Mouse (Mus musculus) brown adipose tissue, adult 24 weeks (tissue): ENCODE measurements at regions not wholly inside any gene's neighbourhood (a gene's known extent, or its start where the extent isn't known, plus 50 kb on each side); places are given as distances from the start of the nearest gene placed in this dataset.
"Not testable (repeated sequence)": the region's sequence is repeated elsewhere in the genome, so short reads cannot be mapped to it uniquely, and the experiment has no call there.

Experiments
- H3K27ac ChIP-seq: fragments of 200-500 bp; replicated peaks from 2 replicates; pipeline ENCODE4 v1.5.1; 2012; ENCODE audit warnings: low read depth, mild to moderate bottlenecking, low read length
- H3K4me1 ChIP-seq: fragments of 200-500 bp; 2 replicates; pipeline ENCODE4 v1.6.1; 2012; ENCODE audit warnings: low read length, mixed read lengths; ENCODE audit not compliant: control insufficient read depth, insufficient read depth, insufficient read length
- H3K4me3 ChIP-seq: fragments of 200-500 bp; 2 replicates; pipeline ENCODE4 v1.5.1; 2012; ENCODE audit warnings: low read depth, mild to moderate bottlenecking, low read length, moderate library complexity; ENCODE audit not compliant: insufficient read depth

GRCm38 (mm10) chr2:78225383-78226100, 279.4 kb upstream of the Cwc22 start:
- H3K4me1 ChIP-seq, H3K27ac ChIP-seq, H3K4me3 ChIP-seq: not testable (repeated sequence)

GRCm38 (mm10) chr2:78214469-78214868, 268.3 kb upstream of the Cwc22 start:
- Histone ChIP-seq H3K27ac (no peak overlapping the region), H3K4me3 (no peak overlapping the region), H3K4me1 (no peaks in the 10 kb centered on the region)

GRCm38 (mm10) chr2:78205125-78205524, 258.9 kb upstream of the Cwc22 start:
- no peak overlapping the region for H3K27ac ChIP-seq
- H3K4me1 ChIP-seq = no peaks in the 10 kb centered on the region

GRCm38 (mm10) chr2:78196006-78196405, 249.8 kb upstream of the Cwc22 start:
- no peak overlapping the region for H3K4me3 ChIP-seq
- no peak overlapping the region for H3K27ac ChIP-seq
- H3K4me1 ChIP-seq = no peaks in the 10 kb centered on the region

More at GRCm38 (mm10) chr2:78205125-78205524, 258.9 kb upstream of the Cwc22 start:
- H3K4me3 ChIP-seq = no peak overlapping the region

GRCm38 (mm10) chr2:78189620-78190019, 243.4 kb upstream of the Cwc22 start:
- Histone ChIP-seq H3K4me3 (no peak overlapping the region), H3K4me1 (no peaks in the 10 kb centered on the region), H3K27ac (no peak overlapping the region)

GRCm38 (mm10) chr2:78184950-78185349, 238.8 kb upstream of the Cwc22 start:
- Histone ChIP-seq H3K4me3 (no peak overlapping the region), H3K27ac (no peak overlapping the region), H3K4me1 (no peaks in the 10 kb centered on the region)

GRCm38 (mm10) chr2:78173784-78174183, 227.6 kb upstream of the Cwc22 start:
- Histone ChIP-seq H3K4me3 (no peak overlapping the region), H3K27ac (no peak overlapping the region), H3K4me1 (no peaks in the 10 kb centered on the region)

- Histone ChIP-seq H3K27ac (no peak overlapping the region), H3K4me1 (no peaks in the 10 kb centered on the region)
Measured at GRCm38 (mm10) chr2:78172819-78173218, 226.6 kb upstream of the Cwc22 start.

GRCm38 (mm10) chr2:78170162-78170747, 224.1 kb upstream of the Cwc22 start:
- Histone ChIP-seq H3K27ac (no peak overlapping the region), H3K4me1 (no peaks in the 10 kb centered on the region), H3K4me3 (no peak overlapping the region)

More at GRCm38 (mm10) chr2:78172819-78173218, 226.6 kb upstream of the Cwc22 start:
- H3K4me3 ChIP-seq = no peak overlapping the region

- H3K4me3 ChIP-seq = no peak overlapping the region
Measured at GRCm38 (mm10) chr2:78165429-78165828, 219.3 kb upstream of the Cwc22 start.

GRCm38 (mm10) chr2:78159877-78160485, 213.8 kb upstream of the Cwc22 start:
- H3K4me3 ChIP-seq = no peak overlapping the region
- H3K27ac ChIP-seq = no peak overlapping the region
- H3K4me1 ChIP-seq = no peaks in the 10 kb centered on the region

More at GRCm38 (mm10) chr2:78165429-78165828, 219.3 kb upstream of the Cwc22 start:
- H3K4me1 ChIP-seq = no peaks in the 10 kb centered on the region
- H3K27ac ChIP-seq = no peak overlapping the region

- H3K27ac ChIP-seq = no peak overlapping the region
- no peak overlapping the region for H3K4me3 ChIP-seq
- H3K4me1 ChIP-seq = no peaks in the 10 kb centered on the region
Measured at GRCm38 (mm10) chr2:78110335-78110734, 164.2 kb upstream of the Cwc22 start.

- Histone ChIP-seq H3K4me3 (no peak overlapping the region), H3K4me1 (no peaks in the 10 kb centered on the region)
Measured at GRCm38 (mm10) chr2:78095536-78095935, 149.4 kb upstream of the Cwc22 start.

GRCm38 (mm10) chr2:78094921-78095320, 148.7 kb upstream of the Cwc22 start:
- Histone ChIP-seq H3K4me1 (no peaks in the 10 kb centered on the region), H3K27ac (no peak overlapping the region), H3K4me3 (no peak overlapping the region)

More at GRCm38 (mm10) chr2:78095536-78095935, 149.4 kb upstream of the Cwc22 start:
- H3K27ac ChIP-seq = no peak overlapping the region

- Histone ChIP-seq H3K27ac (no peak overlapping the region), H3K4me3 (no peak overlapping the region), H3K4me1 (no peaks in the 10 kb centered on the region)
Measured at GRCm38 (mm10) chr2:78064321-78065037, 118.3 kb upstream of the Cwc22 start.
